Mouse (Mus musculus): ENCODE measurements around the gene Ropn1. TPM values are rescaled to one million over a fixed set of nuclear protein-coding genes. Genes with fewer than 3 reads are reported as not detected.

The Ropn1 gene
- polyA plus RNA-seq, 1 experiment from 2014 or later, result not detected

DNA sequence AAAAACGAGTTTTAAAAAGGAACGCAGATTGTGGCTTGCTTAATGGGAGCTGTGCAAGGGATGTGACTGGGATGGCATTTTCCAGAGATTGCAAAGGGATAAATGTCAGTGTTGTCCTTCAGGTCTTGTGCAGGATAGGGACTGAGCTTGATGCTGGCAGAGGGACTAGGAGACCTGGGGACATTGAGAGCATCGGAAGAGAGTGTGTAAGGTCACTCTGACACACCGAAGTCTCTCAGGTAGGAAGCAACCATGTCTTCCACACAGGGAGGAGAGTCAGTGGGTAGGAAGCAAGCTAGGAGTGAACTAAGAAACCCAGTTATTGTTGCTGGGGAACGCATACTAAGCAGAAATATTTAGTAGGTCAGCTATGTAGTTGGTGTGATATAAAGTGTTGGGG lies 8.3 kb downstream of the Ropn1 start:
- H3K4me1 ChIP-seq (ENCODE audit: insufficient read depth), result peaks cover 9% of the 10 kb centered on the region; the same call in 1 of the 2 replicates
- H3K4me2 ChIP-seq (ENCODE audit: low read depth, low read length), result peak overlapping the region; percentile 64
- H3K27ac ChIP-seq (ENCODE audit: low read depth), result no peak overlapping the region
- no peaks in the 10 kb centered on the region for H3K27me3 ChIP-seq (ENCODE audit: insufficient read depth, low read length)
- ATAC-seq (no peak), DNase-seq (no peak)
- H3K36me3 ChIP-seq (replicated peaks; ENCODE audit: insufficient read depth, low read length), result no peaks in the 10 kb centered on the region
- TF ChIP-seq CTCF (IDR thresholded peaks at IDR 0.05; ENCODE audit: low read depth) (no peak), EP300 (IDR thresholded peaks at IDR 0.05; ENCODE audit: low read depth) (no peak)
- H3K4me3 ChIP-seq (ENCODE audit: low read depth, low read length), result peak overlapping the region; percentile 17; the same call in 1 of the 2 replicates
- WGBS (ENCODE audit: insufficient replicate concordance), result 31% methylated on average over 5 of the region's 5 CpGs
- H3K9ac ChIP-seq (replicated peaks), result no peak overlapping the region
- no peaks in the 10 kb centered on the region for H3K9me3 ChIP-seq (ENCODE audit: low read length)

DNA sequence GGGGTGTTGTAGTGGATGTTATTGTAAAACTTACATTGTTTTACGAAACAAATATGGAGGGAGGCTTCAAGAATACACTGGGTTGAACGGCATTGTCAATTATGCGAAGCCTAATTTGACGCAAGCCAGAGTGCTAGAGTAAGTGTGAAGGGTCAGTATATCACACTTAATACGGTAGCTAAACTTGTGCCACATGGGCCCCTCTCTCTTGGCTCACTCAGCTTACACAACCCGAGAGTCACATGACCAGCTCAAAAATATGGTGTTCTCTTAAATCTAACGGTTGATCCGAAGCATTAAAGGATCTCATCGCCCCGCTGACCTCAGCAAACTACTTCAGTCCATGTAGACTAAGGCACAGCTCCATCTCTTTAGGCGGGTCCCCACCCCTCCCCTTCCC lies 8.7 kb downstream of the Ropn1 start:
- peak; percentile 27 for DNase-seq

DNA sequence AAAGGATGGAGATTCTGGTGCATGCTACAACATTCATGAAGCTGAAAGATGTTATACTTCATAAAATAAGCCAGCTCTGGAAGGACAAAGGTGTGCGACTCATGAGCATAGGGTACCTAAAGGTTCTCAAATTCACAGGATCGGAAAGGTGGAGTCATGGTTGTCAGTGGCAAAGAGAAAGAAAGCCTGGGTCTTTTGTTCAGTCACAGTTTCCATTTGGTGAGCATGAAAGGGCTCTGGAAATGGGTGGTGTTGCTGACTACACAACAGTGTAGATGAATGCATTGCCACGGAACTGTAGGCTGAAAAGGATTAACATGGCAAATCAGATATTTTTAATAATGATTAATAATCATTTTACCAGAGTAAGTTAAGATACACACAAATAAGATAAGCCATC lies 14.8 kb downstream of the Ropn1 start:
- Histone ChIP-seq H3K27me3 (ENCODE audit: insufficient read depth, low read length) (peaks cover 14% of the 10 kb centered on the region), H3K4me3 (ENCODE audit: low read depth, low read length) (no peak overlapping the region), H3K36me3 (replicated peaks; ENCODE audit: insufficient read depth, low read length) (no peaks in the 10 kb centered on the region), H3K9me3 (ENCODE audit: low read length) (no peaks in the 10 kb centered on the region), H3K27ac (ENCODE audit: low read depth) (no peak overlapping the region), H3K9ac (replicated peaks) (no peak overlapping the region), H3K4me1 (ENCODE audit: insufficient read depth) (0 out of 2 replicates have a peak, but pooled peaks cover 4% of the 10 kb centered on the region), H3K4me2 (ENCODE audit: low read depth, low read length) (no peak overlapping the region)
- ATAC-seq (no peak), DNase-seq (no peak)
- 67% methylated on average over 3 of the region's 3 CpGs for WGBS (ENCODE audit: insufficient replicate concordance)
- no peak for TF ChIP-seq CTCF (IDR thresholded peaks at IDR 0.05; ENCODE audit: low read depth)
- TF ChIP-seq EP300 (IDR thresholded peaks at IDR 0.05; ENCODE audit: low read depth), result no peak

More for the DNA sequence above, 8.7 kb downstream of the Ropn1 start:
- no peaks in the 10 kb centered on the region for H3K27me3 ChIP-seq (ENCODE audit: insufficient read depth, low read length)
- WGBS (ENCODE audit: insufficient replicate concordance), result 42% methylated on average over 11 of the region's 11 CpGs
- peak; percentile 62 for ATAC-seq
- no peak overlapping the region for H3K9ac ChIP-seq (replicated peaks)
- TF ChIP-seq EP300 (IDR thresholded peaks at IDR 0.05; ENCODE audit: low read depth) (no peak), CTCF (IDR thresholded peaks at IDR 0.05; ENCODE audit: low read depth) (no peak)
- H3K9me3 ChIP-seq (ENCODE audit: low read length), result no peaks in the 10 kb centered on the region
- H3K36me3 ChIP-seq (replicated peaks; ENCODE audit: insufficient read depth, low read length), result no peaks in the 10 kb centered on the region
- H3K27ac ChIP-seq (ENCODE audit: low read depth), result no peak overlapping the region
- H3K4me2 ChIP-seq (ENCODE audit: low read depth, low read length), result peak overlapping the region; percentile 64
- H3K4me3 ChIP-seq (ENCODE audit: low read depth, low read length), result 0 out of 2 replicates have a peak overlapping the region, but pooled peaks have one; percentile 17
- H3K4me1 ChIP-seq (ENCODE audit: insufficient read depth), result peaks cover 9% of the 10 kb centered on the region; the same call in 1 of the 2 replicates

DNA sequence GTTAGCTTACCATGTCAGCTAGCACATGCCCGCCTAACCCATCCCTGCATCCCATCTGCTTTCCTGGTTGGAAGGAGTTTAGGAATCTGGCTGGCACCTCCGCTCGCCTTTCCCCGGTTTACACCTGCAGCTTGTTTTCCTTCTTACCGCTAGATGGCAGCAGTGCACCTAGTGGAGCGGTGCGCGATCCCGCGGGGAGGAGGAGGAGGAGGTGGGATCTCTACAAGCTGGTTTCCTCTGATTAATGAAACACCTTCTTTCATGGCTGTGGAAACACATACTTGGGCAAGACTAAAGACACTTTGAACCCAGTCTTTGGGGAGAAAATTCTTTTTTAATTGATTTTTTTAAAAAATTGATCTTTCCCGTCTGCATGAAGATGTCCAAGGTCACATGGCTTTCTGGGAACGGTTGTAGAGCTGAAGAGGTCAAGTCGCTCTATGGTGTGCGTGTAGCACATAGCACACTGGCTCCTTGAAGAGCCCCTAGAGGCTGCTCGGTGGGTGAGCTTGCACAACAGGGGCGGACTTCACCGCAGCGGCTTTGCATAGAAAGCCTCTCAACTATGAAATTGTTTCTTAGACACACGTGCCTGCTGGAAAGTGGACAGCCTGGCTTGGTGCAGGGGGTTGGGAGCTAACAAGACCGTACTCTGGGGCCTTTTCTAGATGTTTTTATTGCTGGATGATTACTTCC lies 17.5 kb downstream of the Ropn1 start:
- TF ChIP-seq CTCF (IDR thresholded peaks at IDR 0.05; ENCODE audit: low read depth) (peak; percentile 98), EP300 (IDR thresholded peaks at IDR 0.05; ENCODE audit: low read depth) (no peak)
- H3K9me3 ChIP-seq (ENCODE audit: low read length), result no peaks in the 10 kb centered on the region
- H3K4me2 ChIP-seq (ENCODE audit: low read depth, low read length), result peak overlapping the region; percentile 63
- H3K4me1 ChIP-seq (ENCODE audit: insufficient read depth), result 0 out of 2 replicates have a peak, but pooled peaks cover 4% of the 10 kb centered on the region
- peak; percentile 62 for ATAC-seq
- H3K27me3 ChIP-seq (ENCODE audit: insufficient read depth, low read length), result peaks cover 14% of the 10 kb centered on the region
- peak; percentile 69 for DNase-seq
- H3K4me3 ChIP-seq (ENCODE audit: low read depth, low read length), result peak overlapping the region; percentile 15; the same call in 1 of the 2 replicates
- no peaks in the 10 kb centered on the region for H3K36me3 ChIP-seq (replicated peaks; ENCODE audit: insufficient read depth, low read length)
- WGBS (ENCODE audit: insufficient replicate concordance), result 6% methylated on average over 20 of the region's 20 CpGs
- H3K27ac ChIP-seq (ENCODE audit: low read depth), result no peak overlapping the region
- H3K9ac ChIP-seq (replicated peaks), result no peak overlapping the region

DNA sequence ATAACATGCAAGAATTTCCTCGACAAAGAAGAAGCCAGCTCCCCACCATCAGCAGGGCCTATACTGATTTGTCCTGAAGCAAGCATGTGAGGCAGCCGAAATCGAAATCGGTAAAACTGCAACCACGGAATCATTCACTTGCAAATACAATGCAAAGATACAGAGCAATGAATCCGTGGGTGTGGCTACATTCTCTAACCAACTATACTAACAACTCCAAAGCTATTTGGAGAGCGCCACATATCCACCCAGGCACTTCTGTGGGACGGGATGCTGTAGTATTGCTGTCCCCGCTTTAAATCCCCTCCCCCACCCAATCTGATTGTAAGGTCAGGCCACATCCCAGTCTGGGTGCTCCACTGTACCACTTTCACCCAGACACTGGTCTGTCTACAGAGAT lies 18.6 kb downstream of the Ropn1 start:
- DNase-seq (no peak), ATAC-seq (no peak)
- H3K4me2 ChIP-seq (ENCODE audit: low read depth, low read length), result no peak overlapping the region
- WGBS (ENCODE audit: insufficient replicate concordance), result 70% methylated on average over 9 of the region's 9 CpGs
- no peaks in the 10 kb centered on the region for H3K36me3 ChIP-seq (replicated peaks; ENCODE audit: insufficient read depth, low read length)
- H3K4me3 ChIP-seq (ENCODE audit: low read depth, low read length), result no peak overlapping the region
- H3K27ac ChIP-seq (ENCODE audit: low read depth), result no peak overlapping the region
- TF ChIP-seq EP300 (IDR thresholded peaks at IDR 0.05; ENCODE audit: low read depth), result no peak
- TF ChIP-seq CTCF (IDR thresholded peaks at IDR 0.05; ENCODE audit: low read depth), result no peak
- H3K27me3 ChIP-seq (ENCODE audit: insufficient read depth, low read length), result peaks cover 14% of the 10 kb centered on the region
- no peaks in the 10 kb centered on the region for H3K9me3 ChIP-seq (ENCODE audit: low read length)
- 0 out of 2 replicates have a peak, but pooled peaks cover 4% of the 10 kb centered on the region for H3K4me1 ChIP-seq (ENCODE audit: insufficient read depth)
- H3K9ac ChIP-seq (replicated peaks), result no peak overlapping the region

DNA sequence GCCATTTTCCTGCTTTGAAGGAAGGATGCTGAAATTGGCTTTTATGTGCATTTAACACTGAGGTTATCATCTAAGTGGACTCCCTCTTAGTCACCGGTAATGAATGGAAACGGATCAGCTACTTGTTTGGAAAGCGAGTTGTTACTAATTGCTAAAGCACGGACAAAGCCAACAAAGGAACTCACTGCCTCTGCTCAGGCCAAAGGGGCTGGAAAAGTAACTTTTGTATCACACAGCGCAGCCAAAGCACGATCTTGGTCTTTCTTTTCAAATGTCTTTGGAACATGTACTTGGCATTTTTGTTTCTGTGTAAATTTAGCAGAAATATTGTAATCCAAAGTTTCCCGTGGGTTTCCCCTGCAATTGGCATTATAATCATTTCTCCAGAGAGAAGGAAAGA lies 22.2 kb downstream of the Ropn1 start:
- no peaks in the 10 kb centered on the region for H3K9me3 ChIP-seq (ENCODE audit: low read length)
- ATAC-seq (no peak), DNase-seq (no peak)
- 0 out of 2 replicates have a peak, but pooled peaks cover 4% of the 10 kb centered on the region for H3K4me1 ChIP-seq (ENCODE audit: insufficient read depth)
- H3K4me2 ChIP-seq (ENCODE audit: low read depth, low read length), result no peak overlapping the region
- H3K9ac ChIP-seq (replicated peaks), result no peak overlapping the region
- no peak overlapping the region for H3K4me3 ChIP-seq (ENCODE audit: low read depth, low read length)
- no peak for TF ChIP-seq CTCF (IDR thresholded peaks at IDR 0.05; ENCODE audit: low read depth)
- no peak for TF ChIP-seq EP300 (IDR thresholded peaks at IDR 0.05; ENCODE audit: low read depth)
- peaks cover 11% of the 10 kb centered on the region for H3K27me3 ChIP-seq (ENCODE audit: insufficient read depth, low read length)
- no peak overlapping the region for H3K27ac ChIP-seq (ENCODE audit: low read depth)
- 62% methylated on average over 7 of the region's 7 CpGs for WGBS (ENCODE audit: insufficient replicate concordance)
- no peaks in the 10 kb centered on the region for H3K36me3 ChIP-seq (replicated peaks; ENCODE audit: insufficient read depth, low read length)

All from liver, postnatal 0 days (tissue).